Mouse (Mus musculus) heart, embryonic 10.5 days (tissue): ENCODE measurements at regions not wholly inside any gene's neighbourhood (a gene's known extent, or its start where the extent isn't known, plus 50 kb on each side); places are given as distances from the start of the nearest gene placed in this dataset.
"Not testable (repeated sequence)": the region's sequence is repeated elsewhere in the genome, so short reads cannot be mapped to it uniquely, and the experiment has no call there.

Experiments used
- DNase-seq: peaks from one replicate; pipeline ENCODE4 v3.0.0-alpha.2; 2017; ENCODE audit warnings: low spot score
- H3K27ac ChIP-seq: fragments of 300-500 bp; sonication (generic); 2 replicates; pipeline ENCODE4 v1.5.1; 2016; ENCODE audit warnings: mild to moderate bottlenecking
- H3K27me3 ChIP-seq: fragments of 300-500 bp; sonication (generic); 2 replicates; pipeline ENCODE4 v1.6.1; 2016; ENCODE audit warnings: mild to moderate bottlenecking; ENCODE audit not compliant: poor library complexity, insufficient read depth, severe bottlenecking
- H3K36me3 ChIP-seq: fragments of 300-500 bp; sonication (generic); 2 replicates; pipeline ENCODE4 v1.6.1; 2016; ENCODE audit warnings: mild to moderate bottlenecking, moderate library complexity
- H3K4me1 ChIP-seq: fragments of 300-500 bp; sonication (generic); 2 replicates; pipeline ENCODE4 v1.6.1; 2016; ENCODE audit warnings: mild to moderate bottlenecking
- H3K4me3 ChIP-seq: fragments of 300-500 bp; sonication (generic); 2 replicates; pipeline ENCODE4 v1.5.1; 2016; ENCODE audit warnings: mild to moderate bottlenecking, moderate library complexity
- H3K9me3 ChIP-seq: fragments of 300-500 bp; sonication (generic); 2 replicates; pipeline ENCODE4 v1.6.1; 2016; ENCODE audit warnings: mild to moderate bottlenecking, moderate library complexity
- WGBS: fragments of 180-500 bp; shearing (Covaris S2); methylation state at CpG from one replicate; pipeline ENCODE4 v1.1.7; 2016; 5-methylcytosine and 5-hydroxymethylcytosine counted together

- DNase-seq = no peak
- Histone ChIP-seq H3K36me3 (no peaks in the 10 kb centered on the region), H3K27me3 (no peaks in the 10 kb centered on the region), H3K4me1 (no peaks in the 10 kb centered on the region), H3K9me3 (no peaks in the 10 kb centered on the region), H3K4me3 (no peak overlapping the region), H3K27ac (no peak overlapping the region)
- 86% methylated on average over 3 of the region's 3 CpGs for WGBS
Observed at GRCm38 (mm10) chr11:7705312-7705764, 491.6 kb upstream of the Igfbp3 start.

- H3K27ac ChIP-seq = no peak overlapping the region
- no peaks in the 10 kb centered on the region for H3K36me3 ChIP-seq
- H3K27me3 ChIP-seq = no peaks in the 10 kb centered on the region
- no peak overlapping the region for H3K4me3 ChIP-seq
- H3K4me1 ChIP-seq = no peaks in the 10 kb centered on the region
- H3K9me3 ChIP-seq = no peaks in the 10 kb centered on the region
- 72% methylated on average over 1 of the region's 1 CpGs for WGBS
- no peak for DNase-seq
Observed at GRCm38 (mm10) chr11:7697591-7697990, 483.9 kb upstream of the Igfbp3 start.

- H3K27me3 ChIP-seq, DNase-seq, H3K4me1 ChIP-seq, H3K9me3 ChIP-seq, H3K27ac ChIP-seq, H3K36me3 ChIP-seq, H3K4me3 ChIP-seq: not testable (repeated sequence)
- WGBS = 61% methylated on average over 3 of the region's 3 CpGs
Observed at GRCm38 (mm10) chr11:7689701-7690100, 476.0 kb upstream of the Igfbp3 start.

GRCm38 (mm10) chr11:7672821-7673220 is 459.1 kb upstream of the Igfbp3 start:
- H3K9me3 ChIP-seq = no peaks in the 10 kb centered on the region
- no peak for DNase-seq
- H3K36me3 ChIP-seq = no peaks in the 10 kb centered on the region
- H3K27me3 ChIP-seq = no peaks in the 10 kb centered on the region
- H3K4me1 ChIP-seq = no peaks in the 10 kb centered on the region
- no peak overlapping the region for H3K27ac ChIP-seq
- no peak overlapping the region for H3K4me3 ChIP-seq

GRCm38 (mm10) chr11:7630637-7631036 is 416.9 kb upstream of the Igfbp3 start:
- Histone ChIP-seq H3K4me3 (no peak overlapping the region), H3K4me1 (no peaks in the 10 kb centered on the region), H3K9me3 (no peaks in the 10 kb centered on the region), H3K36me3 (no peaks in the 10 kb centered on the region), H3K27ac (no peak overlapping the region), H3K27me3 (no peaks in the 10 kb centered on the region)
- no peak for DNase-seq

GRCm38 (mm10) chr11:7625256-7625655 is 411.5 kb upstream of the Igfbp3 start:
- Histone ChIP-seq H3K4me1 (no peaks in the 10 kb centered on the region), H3K27me3 (no peaks in the 10 kb centered on the region), H3K27ac (no peak overlapping the region), H3K36me3 (no peaks in the 10 kb centered on the region), H3K9me3 (no peaks in the 10 kb centered on the region), H3K4me3 (no peak overlapping the region)
- 71% methylated on average over 3 of the region's 3 CpGs for WGBS
- no peak for DNase-seq

- Histone ChIP-seq H3K4me1 (no peaks in the 10 kb centered on the region), H3K27ac (no peak overlapping the region), H3K36me3 (no peaks in the 10 kb centered on the region), H3K9me3 (no peaks in the 10 kb centered on the region), H3K4me3 (no peak overlapping the region), H3K27me3 (no peaks in the 10 kb centered on the region)
- no peak for DNase-seq
- 75% methylated on average over 6 of the region's 6 CpGs for WGBS
Observed at GRCm38 (mm10) chr11:7620320-7620719, 406.6 kb upstream of the Igfbp3 start.

- WGBS = 66% methylated on average over 2 of the region's 2 CpGs
- H3K27ac ChIP-seq = no peak overlapping the region
- no peaks in the 10 kb centered on the region for H3K4me1 ChIP-seq
- no peaks in the 10 kb centered on the region for H3K36me3 ChIP-seq
- H3K4me3 ChIP-seq = no peak overlapping the region
- no peaks in the 10 kb centered on the region for H3K9me3 ChIP-seq
- no peak for DNase-seq
- no peaks in the 10 kb centered on the region for H3K27me3 ChIP-seq
Observed at GRCm38 (mm10) chr11:7610752-7611151, 397.0 kb upstream of the Igfbp3 start.

GRCm38 (mm10) chr11:7609921-7610320 is 396.2 kb upstream of the Igfbp3 start:
- no peaks in the 10 kb centered on the region for H3K9me3 ChIP-seq
- no peaks in the 10 kb centered on the region for H3K36me3 ChIP-seq
- DNase-seq = no peak
- no peak overlapping the region for H3K4me3 ChIP-seq
- no peak overlapping the region for H3K27ac ChIP-seq
- H3K27me3 ChIP-seq = no peaks in the 10 kb centered on the region
- no peaks in the 10 kb centered on the region for H3K4me1 ChIP-seq

GRCm38 (mm10) chr11:7606652-7607051 is 392.9 kb upstream of the Igfbp3 start:
- no peak for DNase-seq
- no peak overlapping the region for H3K27ac ChIP-seq
- no peaks in the 10 kb centered on the region for H3K9me3 ChIP-seq
- H3K36me3 ChIP-seq = no peaks in the 10 kb centered on the region
- WGBS = 57% methylated on average over 7 of the region's 7 CpGs
- H3K4me3 ChIP-seq = no peak overlapping the region
- H3K4me1 ChIP-seq = no peaks in the 10 kb centered on the region
- H3K27me3 ChIP-seq = no peaks in the 10 kb centered on the region

- 77% methylated on average over 4 of the region's 4 CpGs for WGBS
- no peak for DNase-seq
- Histone ChIP-seq H3K27me3 (no peaks in the 10 kb centered on the region), H3K4me1 (no peaks in the 10 kb centered on the region), H3K27ac (no peak overlapping the region), H3K9me3 (no peaks in the 10 kb centered on the region), H3K4me3 (no peak overlapping the region), H3K36me3 (no peaks in the 10 kb centered on the region)
Observed at GRCm38 (mm10) chr11:7592010-7592409, 378.3 kb upstream of the Igfbp3 start.

GRCm38 (mm10) chr11:7583296-7583695 is 369.6 kb upstream of the Igfbp3 start:
- no peak for DNase-seq
- Histone ChIP-seq H3K4me1 (no peaks in the 10 kb centered on the region), H3K9me3 (no peaks in the 10 kb centered on the region), H3K27ac (no peak overlapping the region), H3K4me3 (no peak overlapping the region), H3K36me3 (no peaks in the 10 kb centered on the region), H3K27me3 (no peaks in the 10 kb centered on the region)
- WGBS = 73% methylated on average over 2 of the region's 2 CpGs

- H3K4me3 ChIP-seq = no peak overlapping the region
- WGBS = 68% methylated on average over 1 of the region's 1 CpGs
- no peaks in the 10 kb centered on the region for H3K9me3 ChIP-seq
- no peaks in the 10 kb centered on the region for H3K36me3 ChIP-seq
- H3K27me3 ChIP-seq = no peaks in the 10 kb centered on the region
- H3K4me1 ChIP-seq = no peaks in the 10 kb centered on the region
- no peak overlapping the region for H3K27ac ChIP-seq
- DNase-seq = no peak
Observed at GRCm38 (mm10) chr11:7568484-7568883, 354.8 kb upstream of the Igfbp3 start.

- Histone ChIP-seq H3K9me3 (no peaks in the 10 kb centered on the region), H3K36me3 (no peaks in the 10 kb centered on the region), H3K27ac (no peak overlapping the region), H3K4me1 (no peaks in the 10 kb centered on the region), H3K4me3 (no peak overlapping the region), H3K27me3 (no peaks in the 10 kb centered on the region)
- WGBS = 41% methylated on average over 2 of the region's 2 CpGs
- no peak for DNase-seq
Observed at GRCm38 (mm10) chr11:7562029-7562428, 348.3 kb upstream of the Igfbp3 start.
